Mouse (Mus musculus): Measurements from ENCODE around the gene D230025D16Rik. TPM values are rescaled to one million over a fixed set of nuclear protein-coding genes. Genes with fewer than 3 reads are reported as not detected.
A peak's percentile ranks its signal among the peaks of the same experiment; 100 is the strongest.
"Not testable (repeated sequence)": the region's sequence is repeated elsewhere in the genome, so short reads cannot be mapped to it uniquely, and the experiment has no call there.

Gene D230025D16Rik
- polyA plus RNA-seq (2015; fragmentation: Nextera tagmentation; extraction: Ambion mirVana): 13.5 and 16.0 TPM in 2 replicates

- Histone ChIP-seq H3K27me3 (no peaks in the 10 kb centered on the region), H3K36me3 (no peaks in the 10 kb centered on the region), H3K9me3 (replicated peaks) (no peaks in the 10 kb centered on the region), H3K4me2 (peak within 1 kb of the TSS; percentile 82), H3K9ac (peak within 1 kb of the TSS; percentile 94), H3K27ac (peak within 1 kb of the TSS; percentile 89), H3K4me3 (replicated peaks) (peak within 1 kb of the TSS; percentile 91), H3K4me1 (replicated peaks) (peaks cover 34% of the 10 kb centered on the region)
- peak; percentile 91 for ATAC-seq (ENCODE audit: low read depth)
- WGBS (ENCODE audit: insufficient replicate concordance): 5% methylated on average over 34 of the region's 34 CpGs
- DNase-seq: peak; percentile 96
These were observed at the start of gene D230025D16Rik for GRCm38 (mm10) chr8:105224413-105225271. Gene D230025D16Rik (plus strand): TSS chr8:105225145.

- H3K27me3 ChIP-seq: peaks cover 26% of the 10 kb centered on the region
- not testable (repeated sequence) for H3K9me3 ChIP-seq (replicated peaks); H3K9ac ChIP-seq; H3K27ac ChIP-seq; DNase-seq; H3K4me2 ChIP-seq; H3K4me3 ChIP-seq (replicated peaks); ATAC-seq (ENCODE audit: low read depth)
- H3K4me1 ChIP-seq (replicated peaks): peaks cover 16% of the 10 kb centered on the region
- H3K36me3 ChIP-seq: peaks cover 13% of the 10 kb centered on the region; the same call in 1 of the 2 replicates
- WGBS (ENCODE audit: insufficient replicate concordance): 80% methylated on average over 3 of the region's 3 CpGs
These were observed 49.7 kb upstream of the D230025D16Rik start for GRCm38 (mm10) chr8:105175287-105175686.

GRCm38 (mm10) chr8:105178211-105178800 is 46.6 kb upstream of the D230025D16Rik start:
- H3K4me3 ChIP-seq (replicated peaks): no peak overlapping the region
- no peaks in the 10 kb centered on the region; the same call in 1 of the 2 replicates for H3K4me1 ChIP-seq (replicated peaks)
- DNase-seq: no peak
- no peaks in the 10 kb centered on the region for H3K9me3 ChIP-seq (replicated peaks)
- 82% methylated on average over 6 of the region's 6 CpGs for WGBS (ENCODE audit: insufficient replicate concordance)
- no peaks in the 10 kb centered on the region for H3K27me3 ChIP-seq
- H3K4me2 ChIP-seq: no peak overlapping the region
- no peak for ATAC-seq (ENCODE audit: low read depth)
- no peak overlapping the region for H3K27ac ChIP-seq
- H3K36me3 ChIP-seq: peaks cover 13% of the 10 kb centered on the region; the same call in 1 of the 2 replicates
- H3K9ac ChIP-seq: no peak overlapping the region

GRCm38 (mm10) chr8:105182201-105182600 is 42.7 kb upstream of the D230025D16Rik start:
- no peak for DNase-seq
- Histone ChIP-seq H3K27ac (no peak overlapping the region), H3K9me3 (replicated peaks) (no peaks in the 10 kb centered on the region), H3K4me2 (no peak overlapping the region), H3K9ac (no peak overlapping the region), H3K4me1 (replicated peaks) (no peaks in the 10 kb centered on the region), H3K27me3 (no peaks in the 10 kb centered on the region), H3K4me3 (replicated peaks) (no peak overlapping the region), H3K36me3 (peaks cover 4% of the 10 kb centered on the region; the same call in 1 of the 2 replicates)
- ATAC-seq (ENCODE audit: low read depth): no peak
- WGBS (ENCODE audit: insufficient replicate concordance): 53% methylated on average over 1 of the region's 1 CpGs

GRCm38 (mm10) chr8:105186467-105187005 is 38.4 kb upstream of the D230025D16Rik start:
- no peaks in the 10 kb centered on the region for H3K36me3 ChIP-seq
- 66% methylated on average over 1 of the region's 1 CpGs for WGBS (ENCODE audit: insufficient replicate concordance)

GRCm38 (mm10) chr8:105192182-105192581 is 32.8 kb upstream of the D230025D16Rik start:
- ATAC-seq (ENCODE audit: low read depth) (no peak), DNase-seq (no peak)
- Histone ChIP-seq H3K36me3 (peaks cover 11% of the 10 kb centered on the region), H3K4me1 (replicated peaks) (no peaks in the 10 kb centered on the region), H3K27ac (no peak overlapping the region), H3K27me3 (no peaks in the 10 kb centered on the region), H3K9me3 (replicated peaks) (no peaks in the 10 kb centered on the region), H3K9ac (no peak overlapping the region), H3K4me2 (no peak overlapping the region), H3K4me3 (replicated peaks) (no peak overlapping the region)
- WGBS (ENCODE audit: insufficient replicate concordance): 80% methylated on average over 5 of the region's 5 CpGs

More at GRCm38 (mm10) chr8:105186467-105187005, 38.4 kb upstream of the D230025D16Rik start:
- no peak overlapping the region for H3K4me3 ChIP-seq (replicated peaks)
- no peak overlapping the region for H3K27ac ChIP-seq
- no peaks in the 10 kb centered on the region for H3K27me3 ChIP-seq
- no peak overlapping the region for H3K9ac ChIP-seq
- H3K9me3 ChIP-seq (replicated peaks): no peaks in the 10 kb centered on the region
- no peaks in the 10 kb centered on the region for H3K4me1 ChIP-seq (replicated peaks)
- ATAC-seq (ENCODE audit: low read depth) (no peak), DNase-seq (no peak)
- no peak overlapping the region for H3K4me2 ChIP-seq

- peaks cover 4% of the 10 kb centered on the region; the same call in 1 of the 2 replicates for H3K36me3 ChIP-seq
- no peak for ATAC-seq (ENCODE audit: low read depth)
- no peaks in the 10 kb centered on the region for H3K9me3 ChIP-seq (replicated peaks)
- H3K4me3 ChIP-seq (replicated peaks): no peak overlapping the region
- no peak overlapping the region for H3K4me2 ChIP-seq
- peaks cover 15% of the 10 kb centered on the region for H3K4me1 ChIP-seq (replicated peaks)
- no peak for DNase-seq
- no peak overlapping the region for H3K27ac ChIP-seq
- 58% methylated on average over 1 of the region's 1 CpGs for WGBS (ENCODE audit: insufficient replicate concordance)
- no peaks in the 10 kb centered on the region for H3K27me3 ChIP-seq
- no peak overlapping the region for H3K9ac ChIP-seq
These were observed 19.2 kb upstream of the D230025D16Rik start for GRCm38 (mm10) chr8:105205748-105206147.

- H3K4me1 ChIP-seq (replicated peaks): peaks cover 15% of the 10 kb centered on the region
- H3K4me2 ChIP-seq: no peak overlapping the region
- no peak for ATAC-seq (ENCODE audit: low read depth)
- no peaks in the 10 kb centered on the region for H3K9me3 ChIP-seq (replicated peaks)
- H3K27me3 ChIP-seq: no peaks in the 10 kb centered on the region
- DNase-seq: no peak
- no peak overlapping the region for H3K4me3 ChIP-seq (replicated peaks)
- H3K9ac ChIP-seq: no peak overlapping the region
- WGBS (ENCODE audit: insufficient replicate concordance): 65% methylated on average over 7 of the region's 7 CpGs
- no peaks in the 10 kb centered on the region for H3K36me3 ChIP-seq
- H3K27ac ChIP-seq: no peak overlapping the region
These were observed 18.1 kb upstream of the D230025D16Rik start for GRCm38 (mm10) chr8:105206766-105207275.

- Histone ChIP-seq H3K4me3 (replicated peaks) (no peak overlapping the region), H3K9ac (no peak overlapping the region), H3K27ac (no peak overlapping the region), H3K9me3 (replicated peaks) (no peaks in the 10 kb centered on the region), H3K36me3 (no peaks in the 10 kb centered on the region), H3K4me2 (no peak overlapping the region), H3K4me1 (replicated peaks) (peaks cover 15% of the 10 kb centered on the region), H3K27me3 (no peaks in the 10 kb centered on the region)
- DNase-seq: no peak
- 40% methylated on average over 2 of the region's 2 CpGs for WGBS (ENCODE audit: insufficient replicate concordance)
- no peak for ATAC-seq (ENCODE audit: low read depth)
These were observed 17.2 kb upstream of the D230025D16Rik start for GRCm38 (mm10) chr8:105207675-105208273.

- no peak overlapping the region for H3K9ac ChIP-seq
- 0 out of 2 replicates have a peak overlapping the region, but pooled peaks have one; percentile 12 for H3K27ac ChIP-seq
- H3K9me3 ChIP-seq (replicated peaks): no peaks in the 10 kb centered on the region
- DNase-seq: no peak
- 32% methylated on average over 1 of the region's 1 CpGs for WGBS (ENCODE audit: insufficient replicate concordance)
- peak; percentile 57; the same call in 1 of the 2 replicates for ATAC-seq (ENCODE audit: low read depth)
- H3K4me3 ChIP-seq (replicated peaks): no peak overlapping the region
- no peaks in the 10 kb centered on the region for H3K27me3 ChIP-seq
- H3K4me2 ChIP-seq: no peak overlapping the region
- H3K36me3 ChIP-seq: no peaks in the 10 kb centered on the region
- H3K4me1 ChIP-seq (replicated peaks): peaks cover 15% of the 10 kb centered on the region
These were observed 15.5 kb upstream of the D230025D16Rik start for GRCm38 (mm10) chr8:105209153-105210110.
